Mouse (Mus musculus) heart, embryonic 16.5 days (tissue): ENCODE results near the gene Dact3. TPM values are rescaled to one million over a fixed set of nuclear protein-coding genes. Genes with fewer than 3 reads are reported as not detected.

Experiments used
- ATAC-seq: fragments of 200-750 bp; cut with Nextera tagmentation; replicated peaks from 2 replicates; pipeline ENCODE4 v1.8.0; 2017; ENCODE audit warnings: moderate number of reproducible peaks; ENCODE audit not compliant: insufficient read depth, low FRiP score; ENCODE audit errors: extremely low read depth
- H3K27ac ChIP-seq: fragments of 300-500 bp; sonication (generic); 2 replicates; pipeline ENCODE4 v1.5.1; 2014; ENCODE audit warnings: mild to moderate bottlenecking, low read length, control low read depth, moderate library complexity
- H3K27me3 ChIP-seq: fragments of 300-500 bp; sonication (generic); 2 replicates; pipeline ENCODE4 v1.6.1; 2014; ENCODE audit warnings: low read length, mixed read lengths; ENCODE audit not compliant: control insufficient read depth, insufficient read depth
- H3K36me3 ChIP-seq: fragments of 300-500 bp; sonication (generic); 2 replicates; pipeline ENCODE4 v1.6.1; 2014; ENCODE audit not compliant: control insufficient read depth, insufficient read depth
- H3K4me1 ChIP-seq: fragments of 300-500 bp; sonication (generic); 2 replicates; pipeline ENCODE4 v1.6.1; 2014; ENCODE audit warnings: low read length, mixed read lengths; ENCODE audit not compliant: control insufficient read depth, insufficient read depth
- H3K4me2 ChIP-seq: fragments of 300-500 bp; sonication (generic); 2 replicates; pipeline ENCODE4 v1.6.1; 2014; ENCODE audit warnings: low read depth, mild to moderate bottlenecking, control low read depth, low read length
- H3K4me3 ChIP-seq: fragments of 300-500 bp; sonication (generic); 2 replicates; pipeline ENCODE4 v1.5.1; 2014; ENCODE audit warnings: mild to moderate bottlenecking, control low read depth, low read length
- H3K9ac ChIP-seq: fragments of 300-500 bp; sonication (generic); 2 replicates; pipeline ENCODE4 v1.6.1; 2014; ENCODE audit warnings: low read length, control low read depth
- H3K9me3 ChIP-seq: fragments of 300-500 bp; sonication (generic); replicated peaks from 2 replicates; pipeline ENCODE4 v1.6.1; 2016; ENCODE audit warnings: low read length; ENCODE audit not compliant: control insufficient read depth
- WGBS: fragments of 180-500 bp; shearing (Covaris S2); extraction: QIAGEN DNeasy Blood & Tissue Kit; methylation state at CpG from one replicate; pipeline ENCODE4 v1.1.7; 2014; 5-methylcytosine and 5-hydroxymethylcytosine counted together
- polyA plus RNA-seq: library from polyadenylated mRNA; unstranded; fragments of >200 nt; fragmentation: Nextera tagmentation; extraction: Ambion mirVana; gene quantifications from 2 replicates; pipeline ENCODE4 v1.2.1, GENCODE M21; 2015

Gene Dact3
- polyA plus RNA-seq, 1 experiment from 2014 or later = 2.8 TPM

DNA sequence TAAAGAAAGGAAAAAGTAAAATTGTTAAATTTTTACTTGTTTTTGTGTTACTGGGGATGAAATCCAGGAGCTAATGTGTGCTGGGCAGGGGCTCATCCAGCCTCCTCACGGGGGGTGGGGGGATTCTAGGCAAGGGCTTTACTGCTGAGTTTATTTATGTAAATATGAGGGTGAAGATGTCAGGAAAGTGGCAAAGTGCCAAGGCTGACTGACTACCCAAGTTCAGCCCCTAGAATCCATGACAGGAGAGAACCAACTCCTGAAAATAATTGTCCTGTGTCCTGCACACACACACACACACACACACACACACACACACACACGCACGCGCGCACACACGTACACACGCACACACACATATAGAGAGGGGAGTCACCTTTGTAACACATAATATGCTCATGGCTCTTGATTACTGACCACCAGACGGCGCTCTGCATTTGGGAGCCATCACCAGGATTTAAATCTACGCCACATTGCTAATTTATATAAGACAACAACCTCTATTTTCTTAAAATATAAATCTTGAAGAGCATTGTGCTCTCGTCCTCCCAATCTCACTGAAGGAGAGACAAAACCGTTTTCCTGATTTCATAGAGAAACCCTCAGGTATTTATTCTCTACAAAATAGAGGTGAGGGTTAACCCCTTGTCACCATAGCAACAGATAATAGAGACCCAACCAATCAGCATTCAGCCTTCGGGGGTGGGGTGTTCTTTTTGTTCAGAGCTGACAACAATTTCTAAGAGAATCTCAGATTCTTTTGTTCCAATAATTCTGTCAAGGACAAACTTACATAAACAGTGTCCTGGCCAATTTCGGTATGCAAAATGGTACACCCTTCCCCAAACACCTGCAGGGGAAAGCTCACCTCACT lies 57.8 kb downstream of the Dact3 start:
- Histone ChIP-seq H3K4me1 (no peaks in the 10 kb centered on the region), H3K27ac (no peak overlapping the region), H3K27me3 (no peaks in the 10 kb centered on the region), H3K36me3 (no peaks in the 10 kb centered on the region), H3K4me3 (no peak overlapping the region), H3K9me3 (no peaks in the 10 kb centered on the region), H3K4me2 (no peak overlapping the region), H3K9ac (no peak overlapping the region)
- ATAC-seq = no peak
- WGBS = 42% methylated on average over 14 of the region's 14 CpGs

Other genes with a start within 250 kb of the Dact3 start
- gene Ceacam15, start 199.6 kb upstream of the Dact3 start, polyA plus RNA-seq = 0.86 and 1.0 TPM in 2 replicates
- gene Ceacam9, start 153.4 kb upstream of the Dact3 start, polyA plus RNA-seq = 0.33 TPM in 1 of 2 replicates, not detected in the other
- gene Ap2s1, start 136.9 kb upstream of the Dact3 start, polyA plus RNA-seq = 218 and 242 TPM in 2 replicates
- gene Slc1a5, start 94.0 kb upstream of the Dact3 start, polyA plus RNA-seq = 45.4 and 47.6 TPM in 2 replicates
- 88.8 and 92.5 TPM in 2 replicates for gene Strn4, start 59.4 kb upstream of the Dact3 start, polyA plus RNA-seq
- 33.0 and 33.9 TPM in 2 replicates for gene Fkrp, start 58.6 kb upstream of the Dact3 start, polyA plus RNA-seq
- 13.0 and 15.4 TPM in 2 replicates for gene Prkd2, start 32.4 kb upstream of the Dact3 start, polyA plus RNA-seq
- 2.9 and 3.7 TPM in 2 replicates for gene Gng8, start 16.5 kb downstream of the Dact3 start, polyA plus RNA-seq
- 1.4 and 1.5 TPM in 2 replicates for gene Ptgir, start 31.2 kb downstream of the Dact3 start, polyA plus RNA-seq
- gene Calm3, start 48.8 kb downstream of the Dact3 start, polyA plus RNA-seq = 112 and 128 TPM in 2 replicates
- gene Pnmal2, start 69.4 kb downstream of the Dact3 start, polyA plus RNA-seq = 5.6 and 6.0 TPM in 2 replicates
- gene Pnmal1, start 84.4 kb downstream of the Dact3 start, polyA plus RNA-seq = 0.09 TPM in 2 replicates
- gene Gm42372, start 107.8 kb downstream of the Dact3 start, polyA plus RNA-seq = 0.07 and 0.09 TPM in 2 replicates
- 45.1 and 47.4 TPM in 2 replicates for gene Ccdc8, start 117.4 kb downstream of the Dact3 start, polyA plus RNA-seq
- 105 and 108 TPM in 2 replicates for gene Ppp5c, start 152.6 kb downstream of the Dact3 start, polyA plus RNA-seq
- 36.3 and 43.4 TPM in 2 replicates for gene Hif3a, start 187.1 kb downstream of the Dact3 start, polyA plus RNA-seq
- 0.17 and 0.22 TPM in 2 replicates for gene Psg16, start 198.7 kb downstream of the Dact3 start, polyA plus RNA-seq